Mouse (Mus musculus): Measurements from ENCODE around the gene Lrrc18. TPM values are rescaled to one million over a fixed set of nuclear protein-coding genes. Genes with fewer than 3 reads are reported as not detected.

The Lrrc18 gene
- polyA plus RNA-seq, 1 experiment from 2014 or later: 0.50 TPM

Other genes starting within 250 kb of the Lrrc18 start
- gene Tmem273, start 205.4 kb upstream of the Lrrc18 start, polyA plus RNA-seq (2016; fragmentation: Nextera tagmentation; extraction: Ambion mirVana): 0.37 and 0.62 TPM in 2 replicates
- gene Fam170b, start 157.4 kb upstream of the Lrrc18 start, polyA plus RNA-seq (2016; fragmentation: Nextera tagmentation; extraction: Ambion mirVana): not detected in 2 replicates
- gene Vstm4, start 134.6 kb upstream of the Lrrc18 start, polyA plus RNA-seq (2016; fragmentation: Nextera tagmentation; extraction: Ambion mirVana): 1.5 and 2.1 TPM in 2 replicates
- 0.18 and 0.45 TPM in 2 replicates for gene Wdfy4, start 194.1 kb downstream of the Lrrc18 start, polyA plus RNA-seq (2016; fragmentation: Nextera tagmentation; extraction: Ambion mirVana)
- 2.3 and 2.5 TPM in 2 replicates for gene Arhgap22, start 222.6 kb downstream of the Lrrc18 start, polyA plus RNA-seq (2016; fragmentation: Nextera tagmentation; extraction: Ambion mirVana)